Mouse (Mus musculus): ENCODE results near the gene Sars2. TPM values are rescaled to one million over a fixed set of nuclear protein-coding genes. Genes with fewer than 3 reads are reported as not detected.

The Sars2 gene
- polyA plus RNA-seq, 1 experiment from 2014 or later = 16.4 TPM

GRCm38 (mm10) chr7:28791706-28792105 is 49.9 kb downstream of the Sars2 start:
- H3K4me3 ChIP-seq (ENCODE audit: low read depth, low read length) = no peak overlapping the region
- no peak for ATAC-seq

GRCm38 (mm10) chr7:28792391-28793185 is 50.8 kb downstream of the Sars2 start:
- Histone ChIP-seq H3K4me1 (ENCODE audit: control insufficient read depth, insufficient read depth, low read length) (0 out of 2 replicates have a peak, but pooled peaks cover 4% of the 10 kb centered on the region), H3K27ac (ENCODE audit: low read length) (no peak overlapping the region), H3K4me3 (ENCODE audit: low read depth, low read length) (no peak overlapping the region), H3K9me3 (replicated peaks; ENCODE audit: control insufficient read depth, low read length, poor library complexity, severe bottlenecking) (no peaks in the 10 kb centered on the region), H3K36me3 (ENCODE audit: control insufficient read depth, insufficient read depth, low read length) (0 out of 2 replicates have a peak, but pooled peaks cover 2% of the 10 kb centered on the region), H3K27me3 (ENCODE audit: control insufficient read depth, insufficient read depth, low read depth, low read length) (no peaks in the 10 kb centered on the region; the same call in 1 of the 2 replicates), H3K9ac (ENCODE audit: low read depth, low read length) (no peak overlapping the region), H3K4me2 (ENCODE audit: low read length) (no peak overlapping the region)
- ATAC-seq = no peak
- WGBS = 89% methylated on average over 12 of the region's 14 CpGs

More at GRCm38 (mm10) chr7:28791706-28792105, 49.9 kb downstream of the Sars2 start:
- H3K36me3 ChIP-seq (ENCODE audit: control insufficient read depth, insufficient read depth, low read length) = 0 out of 2 replicates have a peak, but pooled peaks cover 2% of the 10 kb centered on the region
- H3K9me3 ChIP-seq (replicated peaks; ENCODE audit: control insufficient read depth, low read length, poor library complexity, severe bottlenecking) = no peaks in the 10 kb centered on the region
- H3K27ac ChIP-seq (ENCODE audit: low read length) = no peak overlapping the region
- H3K4me2 ChIP-seq (ENCODE audit: low read length) = no peak overlapping the region
- H3K4me1 ChIP-seq (ENCODE audit: control insufficient read depth, insufficient read depth, low read length) = 0 out of 2 replicates have a peak, but pooled peaks cover 3% of the 10 kb centered on the region
- H3K9ac ChIP-seq (ENCODE audit: low read depth, low read length) = no peak overlapping the region
- no peaks in the 10 kb centered on the region; the same call in 1 of the 2 replicates for H3K27me3 ChIP-seq (ENCODE audit: control insufficient read depth, insufficient read depth, low read depth, low read length)

GRCm38 (mm10) chr7:28793834-28794233 is 52.0 kb downstream of the Sars2 start:
- no peak overlapping the region for H3K27ac ChIP-seq (ENCODE audit: low read length)
- no peak overlapping the region for H3K4me3 ChIP-seq (ENCODE audit: low read depth, low read length)
- no peak overlapping the region for H3K9ac ChIP-seq (ENCODE audit: low read depth, low read length)
- no peaks in the 10 kb centered on the region for H3K9me3 ChIP-seq (replicated peaks; ENCODE audit: control insufficient read depth, low read length, poor library complexity, severe bottlenecking)
- no peaks in the 10 kb centered on the region for H3K36me3 ChIP-seq (ENCODE audit: control insufficient read depth, insufficient read depth, low read length)
- H3K27me3 ChIP-seq (ENCODE audit: control insufficient read depth, insufficient read depth, low read depth, low read length) = no peaks in the 10 kb centered on the region; the same call in 1 of the 2 replicates
- no peak for ATAC-seq
- H3K4me2 ChIP-seq (ENCODE audit: low read length) = no peak overlapping the region
- WGBS = 33% methylated on average over 2 of the region's 2 CpGs
- H3K4me1 ChIP-seq (ENCODE audit: control insufficient read depth, insufficient read depth, low read length) = 0 out of 2 replicates have a peak, but pooled peaks cover 4% of the 10 kb centered on the region

- H3K36me3 ChIP-seq (ENCODE audit: control insufficient read depth, insufficient read depth, low read length) = no peaks in the 10 kb centered on the region
- H3K4me2 ChIP-seq (ENCODE audit: low read length) = no peak overlapping the region
- H3K9ac ChIP-seq (ENCODE audit: low read depth, low read length) = no peak overlapping the region
- H3K4me1 ChIP-seq (ENCODE audit: control insufficient read depth, insufficient read depth, low read length) = 0 out of 2 replicates have a peak, but pooled peaks cover 4% of the 10 kb centered on the region
- 87% methylated on average over 3 of the region's 3 CpGs for WGBS
- no peak overlapping the region for H3K4me3 ChIP-seq (ENCODE audit: low read depth, low read length)
- no peaks in the 10 kb centered on the region for H3K9me3 ChIP-seq (replicated peaks; ENCODE audit: control insufficient read depth, low read length, poor library complexity, severe bottlenecking)
- no peaks in the 10 kb centered on the region; the same call in 1 of the 2 replicates for H3K27me3 ChIP-seq (ENCODE audit: control insufficient read depth, insufficient read depth, low read depth, low read length)
- H3K27ac ChIP-seq (ENCODE audit: low read length) = no peak overlapping the region
- no peak for ATAC-seq
Measured at GRCm38 (mm10) chr7:28794496-28794895, 52.7 kb downstream of the Sars2 start.

GRCm38 (mm10) chr7:28795832-28796231 is 54.0 kb downstream of the Sars2 start:
- Histone ChIP-seq H3K27ac (ENCODE audit: low read length) (no peak overlapping the region), H3K9me3 (replicated peaks; ENCODE audit: control insufficient read depth, low read length, poor library complexity, severe bottlenecking) (no peaks in the 10 kb centered on the region), H3K9ac (ENCODE audit: low read depth, low read length) (no peak overlapping the region), H3K27me3 (ENCODE audit: control insufficient read depth, insufficient read depth, low read depth, low read length) (no peaks in the 10 kb centered on the region; the same call in 1 of the 2 replicates), H3K4me3 (ENCODE audit: low read depth, low read length) (no peak overlapping the region), H3K36me3 (ENCODE audit: control insufficient read depth, insufficient read depth, low read length) (no peaks in the 10 kb centered on the region), H3K4me2 (ENCODE audit: low read length) (no peak overlapping the region), H3K4me1 (ENCODE audit: control insufficient read depth, insufficient read depth, low read length) (0 out of 2 replicates have a peak, but pooled peaks cover 4% of the 10 kb centered on the region)
- ATAC-seq = no peak
- WGBS = 83% methylated on average over 15 of the region's 15 CpGs

GRCm38 (mm10) chr7:28796562-28796975 is 54.8 kb downstream of the Sars2 start:
- H3K9me3 ChIP-seq (replicated peaks; ENCODE audit: control insufficient read depth, low read length, poor library complexity, severe bottlenecking) = no peaks in the 10 kb centered on the region
- H3K27ac ChIP-seq (ENCODE audit: low read length) = no peak overlapping the region
- WGBS = 12% methylated on average over 32 of the region's 32 CpGs
- H3K27me3 ChIP-seq (ENCODE audit: control insufficient read depth, insufficient read depth, low read depth, low read length) = no peaks in the 10 kb centered on the region; the same call in 1 of the 2 replicates
- peak; percentile 62 for ATAC-seq
- H3K36me3 ChIP-seq (ENCODE audit: control insufficient read depth, insufficient read depth, low read length) = no peaks in the 10 kb centered on the region
- 0 out of 2 replicates have a peak, but pooled peaks cover 4% of the 10 kb centered on the region for H3K4me1 ChIP-seq (ENCODE audit: control insufficient read depth, insufficient read depth, low read length)
- peak overlapping the region; percentile 38 for H3K4me2 ChIP-seq (ENCODE audit: low read length)
- peak overlapping the region; percentile 21; the same call in 1 of the 2 replicates for H3K9ac ChIP-seq (ENCODE audit: low read depth, low read length)
- H3K4me3 ChIP-seq (ENCODE audit: low read depth, low read length) = peak overlapping the region; percentile 13

- Histone ChIP-seq H3K4me3 (ENCODE audit: low read depth, low read length) (no peak overlapping the region), H3K9me3 (replicated peaks; ENCODE audit: control insufficient read depth, low read length, poor library complexity, severe bottlenecking) (no peaks in the 10 kb centered on the region), H3K4me2 (ENCODE audit: low read length) (no peak overlapping the region), H3K27me3 (ENCODE audit: control insufficient read depth, insufficient read depth, low read depth, low read length) (no peaks in the 10 kb centered on the region; the same call in 1 of the 2 replicates), H3K36me3 (ENCODE audit: control insufficient read depth, insufficient read depth, low read length) (no peaks in the 10 kb centered on the region), H3K27ac (ENCODE audit: low read length) (no peak overlapping the region), H3K4me1 (ENCODE audit: control insufficient read depth, insufficient read depth, low read length) (0 out of 2 replicates have a peak, but pooled peaks cover 4% of the 10 kb centered on the region), H3K9ac (ENCODE audit: low read depth, low read length) (no peak overlapping the region)
- 96% methylated on average over 9 of the region's 9 CpGs for WGBS
- no peak for ATAC-seq
Measured at GRCm38 (mm10) chr7:28799994-28800393, 58.2 kb downstream of the Sars2 start.

GRCm38 (mm10) chr7:28801451-28801850 is 59.7 kb downstream of the Sars2 start:
- ATAC-seq = no peak
- Histone ChIP-seq H3K27me3 (ENCODE audit: control insufficient read depth, insufficient read depth, low read depth, low read length) (no peaks in the 10 kb centered on the region), H3K4me2 (ENCODE audit: low read length) (no peak overlapping the region), H3K36me3 (ENCODE audit: control insufficient read depth, insufficient read depth, low read length) (no peaks in the 10 kb centered on the region), H3K9ac (ENCODE audit: low read depth, low read length) (no peak overlapping the region), H3K27ac (ENCODE audit: low read length) (peak overlapping the region; percentile 55; the same call in 1 of the 2 replicates), H3K9me3 (replicated peaks; ENCODE audit: control insufficient read depth, low read length, poor library complexity, severe bottlenecking) (no peaks in the 10 kb centered on the region), H3K4me1 (ENCODE audit: control insufficient read depth, insufficient read depth, low read length) (0 out of 2 replicates have a peak, but pooled peaks cover 4% of the 10 kb centered on the region), H3K4me3 (ENCODE audit: low read depth, low read length) (no peak overlapping the region)
- WGBS = 84% methylated on average over 3 of the region's 3 CpGs

All from midbrain, embryonic 16.5 days (tissue).